Mouse (Mus musculus): ENCODE data around the gene Ophn1. TPM values are rescaled to one million over a fixed set of nuclear protein-coding genes. Genes with fewer than 3 reads are reported as not detected.

Ophn1 gene
- total RNA-seq, 4 experiments from 2014 or later = 34.9 to 42.3 (median 36.0) TPM

- no peak for DNase-seq (ENCODE audit: low spot score in 2 of 2)
Observed at GRCm38 (mm10) chrX:98835989-98836388, 54.8 kb downstream of the Ophn1 start.

- no peak for DNase-seq (ENCODE audit: low spot score in 2 of 2)
Observed at GRCm38 (mm10) chrX:98803813-98804212, 87.0 kb downstream of the Ophn1 start.

GRCm38 (mm10) chrX:98774247-98774950, 116.4 kb downstream of the Ophn1 start:
- DNase-seq (ENCODE audit: low spot score in 2 of 2) = no peak

GRCm38 (mm10) chrX:98755089-98755488, 135.7 kb downstream of the Ophn1 start:
- DNase-seq (ENCODE audit: low spot score in 2 of 2) = peak in 1 of 2 experiments; percentile 15

- DNase-seq (ENCODE audit: low spot score in 2 of 2) = no peak
Observed at GRCm38 (mm10) chrX:98751279-98751817, 139.5 kb downstream of the Ophn1 start.

- DNase-seq (ENCODE audit: low spot score in 2 of 2) = no peak
Observed at GRCm38 (mm10) chrX:98736758-98737157, 154.1 kb downstream of the Ophn1 start.

GRCm38 (mm10) chrX:98722991-98723390, 167.8 kb downstream of the Ophn1 start:
- DNase-seq (ENCODE audit: low spot score in 2 of 2) = no peak

- DNase-seq (ENCODE audit: low spot score in 2 of 2) = peak in 1 of 2 experiments; percentile 15
Observed at GRCm38 (mm10) chrX:98707766-98708165, 183.1 kb downstream of the Ophn1 start.

- peak; percentile 3 to 16 for DNase-seq (ENCODE audit: low spot score in 2 of 2)
Observed at GRCm38 (mm10) chrX:98701635-98702034, 189.2 kb downstream of the Ophn1 start.

GRCm38 (mm10) chrX:98682603-98683002, 208.2 kb downstream of the Ophn1 start:
- no peak for DNase-seq (ENCODE audit: low spot score in 2 of 2)

- no peak for DNase-seq (ENCODE audit: low spot score in 2 of 2)
Observed at GRCm38 (mm10) chrX:98681281-98681680, 209.5 kb downstream of the Ophn1 start.

- no peak for DNase-seq (ENCODE audit: low spot score in 2 of 2)
Observed at GRCm38 (mm10) chrX:98670988-98671387, 219.8 kb downstream of the Ophn1 start.

GRCm38 (mm10) chrX:98651431-98651830, 239.4 kb downstream of the Ophn1 start:
- no peak for DNase-seq (ENCODE audit: low spot score in 2 of 2)

- DNase-seq (ENCODE audit: low spot score in 2 of 2) = peak in 1 of 2 experiments; percentile 5
Observed at GRCm38 (mm10) chrX:98628666-98629404, 262.0 kb downstream of the Ophn1 start.

GRCm38 (mm10) chrX:98618865-98619264, 272.0 kb downstream of the Ophn1 start:
- DNase-seq (ENCODE audit: low spot score in 2 of 2) = peak in 1 of 2 experiments; percentile 2

GRCm38 (mm10) chrX:98617426-98617825, 273.4 kb downstream of the Ophn1 start:
- DNase-seq (ENCODE audit: low spot score in 2 of 2) = no peak

GRCm38 (mm10) chrX:98574201-98574600, 316.6 kb downstream of the Ophn1 start:
- no peak for DNase-seq (ENCODE audit: low spot score in 2 of 2)

GRCm38 (mm10) chrX:98546458-98546857, 344.4 kb downstream of the Ophn1 start:
- no peak for DNase-seq (ENCODE audit: low spot score in 2 of 2)

- DNase-seq (ENCODE audit: low spot score in 2 of 2) = no peak
Observed at GRCm38 (mm10) chrX:98515329-98515728, 375.5 kb downstream of the Ophn1 start.

- DNase-seq (ENCODE audit: low spot score in 2 of 2) = no peak
Observed at GRCm38 (mm10) chrX:98514359-98514904, 376.4 kb downstream of the Ophn1 start.
